Mouse (Mus musculus): Measurements from ENCODE around the gene Nfkb2.

DNA sequence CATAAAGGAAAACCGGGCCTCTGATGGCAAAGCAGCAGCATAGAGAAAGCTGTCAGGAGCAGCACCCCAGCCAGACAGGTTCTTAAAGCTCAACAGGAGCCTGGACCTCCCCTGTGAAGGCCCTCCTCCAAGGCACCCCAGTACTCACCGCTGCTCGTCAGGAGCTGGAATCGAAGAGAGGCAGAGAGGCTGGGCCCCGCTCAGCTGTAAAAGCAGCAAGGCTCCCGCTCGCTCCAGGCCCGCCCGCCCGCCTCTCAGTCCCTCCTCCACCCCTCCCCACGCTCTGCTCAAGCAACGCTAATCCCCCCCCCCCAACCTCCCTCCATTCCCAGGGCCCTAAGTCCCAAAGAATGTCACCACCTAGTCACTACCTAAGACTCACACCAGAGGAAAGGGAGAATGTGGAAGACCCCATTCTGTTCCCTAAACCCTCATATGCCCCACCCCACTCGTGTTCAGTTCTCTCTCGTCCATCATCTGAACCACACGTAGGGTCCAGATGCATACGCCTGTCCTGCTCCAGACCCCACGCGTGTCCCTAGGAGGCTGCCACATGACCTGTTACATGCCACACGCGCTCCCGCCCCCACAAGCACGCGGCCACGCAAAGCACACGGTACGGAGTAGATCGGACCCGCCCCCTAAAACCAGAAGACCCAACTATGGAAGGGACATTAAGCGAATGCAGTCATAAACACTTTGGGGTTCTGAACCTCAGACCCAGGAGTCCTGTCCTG is 22.1 kb downstream of the Nfkb2 start:
- no peak for TF ChIP-seq POLR2A (IDR thresholded peaks at IDR 0.05; ENCODE audit: insufficient read depth, low read length)
- TF ChIP-seq CTCF (IDR thresholded peaks at IDR 0.05; ENCODE audit: low read depth, low read length): no peak
